Mouse (Mus musculus) spleen, postnatal 36 days (tissue): ENCODE measurements around the gene 4933428G20Rik.
A peak's percentile ranks its signal among the peaks of the same experiment; 100 is the strongest.

ENCODE experiments used
- DNase-seq, 2 experiments: peaks; one replicate each; pipeline ENCODE4 v3.0.0; 2022; ENCODE audit warnings: low spot score in 2 of 2, mixed read lengths in 1 of 2

4933428G20Rik gene

GRCm38 (mm10) chr11:97505784-97506183, 5.6 kb upstream of the 4933428G20Rik start:
- no peak for DNase-seq

DNA sequence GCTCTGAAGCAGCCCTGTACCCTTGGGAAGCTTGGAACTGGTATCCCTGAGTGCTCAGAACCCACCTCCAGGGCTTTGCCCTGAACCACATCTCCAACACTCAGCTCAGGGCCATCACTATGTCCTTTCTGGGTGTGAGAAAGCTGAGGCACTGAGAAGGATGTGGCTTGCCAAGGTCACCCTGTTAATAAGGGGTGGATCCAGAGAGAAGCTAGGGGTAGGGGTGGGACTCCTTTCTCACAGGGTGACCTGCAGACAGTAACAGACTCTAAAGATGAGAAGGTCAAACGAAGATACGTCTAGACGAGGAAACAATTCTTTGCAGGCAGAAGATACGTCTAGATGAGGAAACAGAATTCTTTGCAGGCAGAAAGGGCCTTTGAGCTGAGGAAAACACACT, 2.7 kb upstream of the 4933428G20Rik start:
- no peak for DNase-seq

GRCm38 (mm10) chr11:97502383-97502782, 2.2 kb upstream of the 4933428G20Rik start:
- no peak for DNase-seq

DNA sequence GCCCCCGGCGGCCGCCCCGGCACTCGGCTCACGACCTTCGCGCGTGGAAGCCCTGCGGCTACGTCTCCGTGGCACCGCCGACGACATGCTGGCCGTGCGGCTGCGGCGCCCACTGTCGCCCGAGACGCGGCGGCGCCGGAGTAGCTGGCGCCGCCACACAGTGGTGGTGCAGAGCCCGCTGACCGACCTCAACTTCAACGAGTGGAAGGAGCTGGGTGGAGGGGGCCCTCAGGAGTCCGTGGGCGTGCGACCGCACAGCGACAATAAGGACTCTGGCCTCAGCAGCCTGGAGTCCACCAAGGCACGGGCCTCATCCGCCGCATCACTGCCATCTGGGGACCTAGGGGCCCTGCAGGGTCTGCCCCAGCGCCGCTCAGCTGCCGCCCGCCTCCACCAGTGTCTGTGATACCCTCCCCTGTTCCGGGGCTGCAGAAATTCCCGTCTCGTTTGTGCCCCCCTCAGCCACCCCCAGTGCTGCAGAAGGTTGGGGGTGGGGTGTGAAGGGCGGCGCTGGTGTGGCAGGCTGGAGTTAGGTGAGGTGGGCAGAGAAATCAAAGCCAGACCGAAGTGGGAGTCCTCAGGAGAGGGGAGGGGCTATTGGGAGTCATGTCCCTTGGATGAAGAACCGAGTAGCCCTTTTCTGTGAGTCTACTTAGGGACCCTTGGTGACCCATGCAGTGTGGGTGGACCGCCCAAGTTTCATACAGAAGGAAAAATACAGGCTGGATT, 744 bp upstream of the 4933428G20Rik start:
- no peak for DNase-seq

DNA sequence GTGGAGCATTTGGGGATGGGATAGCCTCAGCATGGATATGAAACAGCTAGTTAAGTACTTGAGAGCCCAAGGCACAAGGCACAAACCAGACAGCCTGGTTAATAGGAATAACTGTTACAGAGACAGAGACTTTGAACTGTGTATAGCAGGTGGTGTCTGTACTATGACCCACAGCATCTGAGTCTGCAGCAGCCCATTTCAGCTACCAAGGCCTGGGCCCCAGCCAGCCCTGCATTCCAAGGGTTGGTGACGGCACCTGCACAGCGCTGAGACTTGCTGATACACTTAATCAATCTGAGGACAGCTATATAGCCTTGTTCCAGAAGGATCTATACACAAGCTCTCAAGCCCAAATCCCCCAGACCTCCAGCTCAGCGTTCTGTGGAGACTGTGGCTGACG, 2.6 kb downstream of the 4933428G20Rik start:
- no peak for DNase-seq

DNA sequence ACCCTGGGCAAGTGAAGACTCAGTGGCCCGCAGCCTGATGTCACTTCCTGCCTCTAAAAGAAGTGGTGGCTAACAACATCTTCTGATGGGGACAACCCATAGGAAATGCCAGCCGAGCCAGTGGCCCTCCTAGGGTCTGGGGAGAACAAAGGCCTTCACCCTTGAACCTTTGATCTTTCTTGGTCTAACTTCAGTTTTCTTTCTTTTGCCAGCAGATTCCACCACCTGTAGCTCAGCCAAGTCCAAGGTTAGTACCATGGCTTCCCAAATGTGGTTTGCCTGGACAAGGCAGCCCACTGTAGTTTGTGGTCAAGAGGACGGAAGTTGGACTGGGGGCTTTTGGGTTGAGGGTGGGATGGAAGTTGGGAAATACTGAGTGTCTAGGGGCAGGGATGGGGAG, 7.3 kb downstream of the 4933428G20Rik start:
- no peak for DNase-seq

GRCm38 (mm10) chr11:97491640-97492039, 8.5 kb downstream of the 4933428G20Rik start:
- no peak for DNase-seq

GRCm38 (mm10) chr11:97489589-97490324, 10.4 kb downstream of the 4933428G20Rik start:
- DNase-seq: peak; percentile 62 to 71

DNA sequence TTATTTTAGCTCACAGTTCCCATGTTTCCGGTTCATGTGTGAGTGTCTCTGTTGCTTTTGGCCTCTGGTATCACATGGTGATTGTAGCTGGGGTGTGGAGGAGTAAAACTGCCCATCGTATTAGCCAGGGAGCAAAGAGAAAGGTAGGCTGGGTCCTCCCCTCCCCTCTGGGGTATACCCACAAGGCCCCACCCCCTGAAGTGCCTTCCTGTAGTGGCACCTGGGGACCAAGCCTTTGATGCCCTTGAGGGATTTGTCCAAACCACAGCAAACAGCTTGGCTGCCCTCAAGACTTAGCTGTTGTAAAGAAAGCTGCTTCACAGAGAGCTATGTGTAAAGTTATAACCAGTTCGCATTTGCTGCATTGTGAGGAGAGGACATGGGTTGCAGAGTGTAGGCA, 12.5 kb downstream of the 4933428G20Rik start:
- DNase-seq: peak; percentile 76 to 77

DNA sequence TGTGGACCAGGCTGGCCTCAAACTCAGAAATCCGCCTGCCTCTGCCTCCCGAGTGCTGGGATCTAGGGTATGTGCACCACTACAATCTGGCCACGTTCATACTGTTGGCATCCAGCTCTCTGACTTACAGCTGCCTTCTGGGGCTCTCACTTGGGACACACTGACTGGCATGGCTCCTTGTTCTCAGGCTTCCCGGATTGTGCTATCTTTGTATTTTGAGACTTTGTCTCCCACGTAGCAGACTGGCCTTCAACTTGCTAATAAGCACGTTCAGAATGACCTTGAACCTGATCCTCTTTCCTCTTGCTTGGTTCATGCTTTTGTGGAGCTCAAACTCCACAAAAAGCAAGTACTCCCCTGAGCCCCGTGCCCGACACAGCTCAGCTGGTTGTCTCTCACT, 14.5 kb downstream of the 4933428G20Rik start:
- DNase-seq: no peak

- no peak for DNase-seq
These were observed 20.3 kb downstream of the 4933428G20Rik start for GRCm38 (mm10) chr11:97479824-97480223.

- DNase-seq: no peak
These were observed 21.1 kb downstream of the 4933428G20Rik start for GRCm38 (mm10) chr11:97479085-97479484.

GRCm38 (mm10) chr11:97478345-97478744, 21.8 kb downstream of the 4933428G20Rik start:
- no peak for DNase-seq

- DNase-seq: no peak
These were observed 22.7 kb downstream of the 4933428G20Rik start for GRCm38 (mm10) chr11:97477431-97477830.

GRCm38 (mm10) chr11:97476334-97477095, 23.6 kb downstream of the 4933428G20Rik start:
- peak; percentile 49 to 63 for DNase-seq

GRCm38 (mm10) chr11:97471276-97471675, 28.9 kb downstream of the 4933428G20Rik start:
- DNase-seq: no peak

DNA sequence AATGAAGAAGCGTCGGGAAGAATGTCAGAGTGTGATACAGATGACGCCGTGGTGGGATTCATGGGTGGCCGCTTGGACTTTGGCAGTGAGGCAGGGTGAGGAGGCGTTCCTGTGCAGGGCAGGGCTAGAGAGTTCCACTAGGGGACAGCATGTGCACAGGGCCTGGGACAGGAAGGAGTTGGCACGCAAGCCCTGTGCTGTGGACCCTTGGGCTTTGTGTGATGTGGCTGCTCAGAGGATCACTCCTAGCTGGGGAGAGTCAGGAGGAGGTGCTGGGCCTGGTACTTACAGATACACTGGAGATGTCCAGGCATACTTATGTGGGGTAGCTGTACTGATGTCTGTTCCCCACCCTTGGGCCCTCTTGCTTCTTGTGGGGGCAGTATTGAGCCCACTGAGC, 30.3 kb downstream of the 4933428G20Rik start:
- no peak for DNase-seq

DNA sequence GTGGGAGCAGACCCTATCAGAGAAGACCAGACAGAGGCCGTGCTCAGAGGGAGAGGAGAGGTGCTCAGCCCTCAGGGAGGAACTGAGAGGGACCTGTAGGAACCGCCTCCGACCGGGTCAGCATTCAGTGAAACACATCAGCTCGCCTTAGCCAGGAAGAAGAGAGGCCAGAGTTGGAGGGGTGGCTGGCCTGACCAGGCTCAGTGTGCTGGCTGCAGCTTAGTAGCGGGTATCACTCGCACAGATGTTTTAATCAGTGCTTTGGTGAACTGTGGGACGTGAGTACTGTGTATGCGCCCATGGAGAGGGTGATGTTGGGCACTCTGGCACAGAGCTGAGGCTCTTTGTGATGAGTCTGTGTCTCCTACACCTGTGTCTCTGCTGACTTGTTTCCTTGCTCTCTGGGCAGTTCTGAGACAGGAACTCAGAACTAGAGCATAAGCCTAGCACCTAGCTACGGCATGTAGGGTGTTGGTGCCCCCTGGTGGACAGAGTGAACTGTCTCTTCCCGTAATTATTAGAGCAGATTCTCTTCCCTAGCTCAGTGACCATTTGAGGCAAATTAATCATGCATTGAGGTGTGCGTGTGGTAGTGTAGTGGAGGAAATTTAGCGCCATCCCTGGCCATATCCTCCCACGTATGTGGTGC, 31.4 kb downstream of the 4933428G20Rik start:
- peak; percentile 70 to 83 for DNase-seq

DNA sequence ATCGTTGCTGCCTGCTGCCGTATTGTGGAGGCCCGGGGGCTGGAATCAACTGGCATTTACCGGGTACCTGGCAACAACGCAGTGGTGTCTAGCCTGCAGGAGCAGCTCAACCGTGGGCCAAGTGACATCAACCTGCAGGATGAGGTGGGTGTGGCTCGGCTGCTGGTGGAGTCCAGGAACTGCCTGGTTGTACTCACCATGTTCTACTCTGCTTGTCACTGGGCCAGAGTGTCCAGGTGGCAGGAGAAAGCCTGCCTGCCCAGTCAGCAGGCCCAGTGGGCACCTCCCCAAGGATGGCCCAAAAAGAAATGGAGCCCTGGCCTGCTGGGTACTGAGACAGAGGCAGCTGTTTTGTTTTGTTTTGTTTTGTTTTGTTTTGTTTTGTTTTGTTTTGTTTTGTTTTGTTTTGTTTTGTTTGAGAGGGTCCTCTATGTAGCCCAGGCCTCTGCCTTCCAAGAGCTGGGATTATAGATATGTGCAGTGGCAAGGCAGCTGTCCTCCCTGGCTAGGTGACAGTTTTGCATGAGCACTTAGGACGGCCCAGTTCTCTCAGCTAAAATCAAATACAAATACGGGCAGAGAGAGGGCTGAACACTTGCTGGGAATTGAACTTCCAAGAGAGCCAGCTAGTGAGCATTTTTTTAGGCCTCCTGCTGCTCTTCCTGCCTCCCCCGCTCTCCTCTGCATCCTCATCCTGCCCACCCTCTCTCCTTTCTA, 33.5 kb downstream of the 4933428G20Rik start:
- DNase-seq: no peak

GRCm38 (mm10) chr11:97465957-97466356, 34.2 kb downstream of the 4933428G20Rik start:
- DNase-seq: no peak

GRCm38 (mm10) chr11:97463991-97464390, 36.1 kb downstream of the 4933428G20Rik start:
- DNase-seq: no peak
